Mouse (Mus musculus) kidney, adult 2 months (tissue): ENCODE measurements around the gene Htr2b. TPM values are rescaled to one million over a fixed set of nuclear protein-coding genes. Genes with fewer than 3 reads are reported as not detected.

Source experiments
- DNase-seq: peaks from one replicate; pipeline ENCODE4 v3.0.0; 2021
- H3K27ac ChIP-seq: fragments of 200-500 bp; 2 replicates; pipeline ENCODE4 v1.5.1; 2012; ENCODE audit warnings: low read depth, low read length, control low read depth, inconsistent platforms; ENCODE audit not compliant: insufficient read depth
- H3K27me3 ChIP-seq: fragments of 200-500 bp; replicated peaks from 2 replicates; pipeline ENCODE4 v1.6.1; 2012; ENCODE audit warnings: mild to moderate bottlenecking, moderate library complexity, low read length, inconsistent platforms; ENCODE audit not compliant: control insufficient read depth, insufficient read depth
- H3K36me3 ChIP-seq: fragments of 200-500 bp; 2 replicates; pipeline ENCODE4 v1.6.1; 2012; ENCODE audit warnings: mild to moderate bottlenecking, moderate library complexity, low read length, inconsistent platforms; ENCODE audit not compliant: control insufficient read depth, insufficient read depth
- H3K4me1 ChIP-seq: fragments of 200-500 bp; 2 replicates; pipeline ENCODE4 v1.6.1; 2011; ENCODE audit warnings: low read length; ENCODE audit not compliant: control insufficient read depth, insufficient read depth
- H3K4me3 ChIP-seq: fragments of 200-500 bp; 2 replicates; pipeline ENCODE4 v1.5.1; 2011; ENCODE audit warnings: mild to moderate bottlenecking, low read depth, low read length, control low read depth; ENCODE audit not compliant: insufficient read depth
- CTCF ChIP-seq: fragments of 200-500 bp; conservative IDR thresholded peaks from 2 replicates; pipeline ENCODE4 v1.5.1; 2011; ENCODE audit warnings: low read depth, mild to moderate bottlenecking, control low read depth, low read length, moderate library complexity, mixed read lengths; ENCODE audit not compliant: insufficient read depth, insufficient read length
- POLR2A ChIP-seq: fragments of 200-500 bp; IDR thresholded peaks from one replicate; pipeline ENCODE4 v1.6.1; 2011; ENCODE audit warnings: low read depth, low read length, control low read depth
- WGBS: fragments of 180-500 bp; shearing (Covaris S2); methylation state at CpG from one replicate; pipeline ENCODE4 v1.1.7; 2018; 5-methylcytosine and 5-hydroxymethylcytosine counted together
- polyA plus RNA-seq: library from polyadenylated mRNA; depleted of rRNA; stranded (reverse); fragments of >200 nt; gene quantifications from 2 replicates; pipeline ENCODE4 v1.2.3, GENCODE M21; 2012; rRNA removed

The Htr2b gene
- 0.33 and 0.71 TPM in 2 replicates for polyA plus RNA-seq

DNA sequence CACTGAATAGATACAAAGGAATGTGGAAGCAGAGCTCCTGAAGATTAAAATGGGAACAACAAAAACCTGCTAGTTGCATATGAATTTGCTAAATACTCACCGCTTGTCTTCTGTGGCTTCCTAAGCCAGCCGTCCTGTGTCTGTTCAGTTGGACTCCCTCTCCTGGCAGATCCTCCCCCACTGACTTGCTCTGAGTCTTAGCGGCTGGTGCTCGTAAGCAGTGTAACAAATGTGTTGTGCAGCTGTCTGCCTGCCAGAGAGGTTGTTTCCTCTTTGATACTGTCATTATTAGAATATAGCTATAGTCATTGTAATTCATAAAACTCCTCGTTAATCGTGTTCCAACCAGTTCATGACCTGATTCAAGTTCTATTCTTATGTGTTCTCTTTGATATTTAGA lies at the start of gene Htr2b:
Gene Htr2b, minus strand, starts transcription at position 192 of the 400 bp plus-strand sequence.
- Histone ChIP-seq H3K36me3 (peaks cover 1% of the 10 kb centered on the region; the same call in 1 of the 2 replicates), H3K4me1 (no peaks in the 10 kb centered on the region), H3K27ac (no peak within 1 kb of the TSS), H3K27me3 (no peaks in the 10 kb centered on the region), H3K4me3 (no peak within 1 kb of the TSS)
- TF ChIP-seq POLR2A, result no peak
- TF ChIP-seq CTCF, result no peak
- 38% methylated on average over 6 of the region's 6 CpGs for WGBS
- DNase-seq, result peak; percentile 35

DNA sequence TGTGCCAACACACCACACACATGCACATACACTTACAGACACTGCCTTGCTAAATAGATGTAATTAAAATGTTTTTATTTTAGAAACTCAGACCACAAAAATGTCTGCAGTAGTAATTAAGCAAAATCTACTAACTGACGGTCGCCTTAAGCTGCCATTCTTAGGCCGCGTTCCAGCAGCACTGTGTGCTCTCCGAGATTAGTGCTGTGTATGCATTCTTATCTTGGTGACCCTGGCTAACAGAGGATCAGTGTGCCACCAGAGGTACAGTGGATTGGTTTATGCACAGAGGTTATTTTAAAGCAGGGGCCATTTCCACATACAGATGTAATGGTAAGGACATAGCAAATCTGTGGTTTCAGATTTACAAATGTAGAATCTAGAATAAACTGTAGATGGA lies 49.3 kb upstream of the Htr2b start:
- Histone ChIP-seq H3K4me3 (no peak overlapping the region), H3K27ac (no peak overlapping the region), H3K27me3 (no peaks in the 10 kb centered on the region), H3K36me3 (no peaks in the 10 kb centered on the region; the same call in 1 of the 2 replicates), H3K4me1 (no peaks in the 10 kb centered on the region)
- no peak for DNase-seq
- WGBS, result 90% methylated on average over 5 of the region's 5 CpGs
- TF ChIP-seq CTCF (no peak), POLR2A (no peak)

DNA sequence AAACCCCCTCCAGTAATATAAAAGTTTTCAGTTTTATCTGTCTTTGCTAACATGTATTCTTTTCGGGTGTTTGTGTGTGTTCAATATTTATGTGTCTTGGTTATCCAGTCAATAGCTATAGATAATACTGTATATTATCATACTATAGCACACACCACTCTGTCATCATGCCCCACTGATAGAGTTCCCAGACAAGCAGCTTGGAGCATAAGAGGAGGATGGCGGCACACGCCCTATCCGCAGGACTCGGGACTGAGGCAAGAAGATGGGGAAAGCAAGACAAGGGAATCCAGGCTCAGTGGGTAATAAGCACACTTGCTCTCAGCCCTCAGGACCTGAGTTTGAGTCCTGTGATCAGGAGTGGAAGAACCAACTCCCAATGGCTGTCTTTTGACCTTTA lies 48.7 kb upstream of the Htr2b start:
- no peaks in the 10 kb centered on the region; the same call in 1 of the 2 replicates for H3K36me3 ChIP-seq
- H3K4me3 ChIP-seq, result no peak overlapping the region
- WGBS, result 96% methylated on average over 5 of the region's 5 CpGs
- no peaks in the 10 kb centered on the region; the same call in 1 of the 2 replicates for H3K4me1 ChIP-seq
- no peak for DNase-seq
- H3K27me3 ChIP-seq, result no peaks in the 10 kb centered on the region
- H3K27ac ChIP-seq, result no peak overlapping the region
- TF ChIP-seq CTCF (no peak), POLR2A (no peak)

DNA sequence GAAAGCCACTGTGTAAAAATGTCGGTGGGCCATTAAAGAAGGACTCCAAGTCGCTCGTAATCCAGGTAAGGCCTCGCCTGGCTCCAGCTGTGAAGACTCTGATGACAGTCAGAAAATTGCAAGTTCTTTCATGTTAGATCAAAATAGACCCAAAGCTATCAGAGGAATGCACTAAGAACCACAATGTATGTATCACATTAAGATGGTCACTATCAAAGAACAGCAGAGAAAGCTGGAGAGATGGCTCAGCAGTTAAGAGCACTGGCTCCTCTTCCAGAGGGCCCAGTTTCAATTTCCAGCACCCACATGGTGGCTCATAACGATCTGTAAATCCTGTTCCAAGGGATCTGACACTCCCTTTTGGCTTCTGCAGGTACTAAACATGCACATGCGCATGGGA lies 48.3 kb upstream of the Htr2b start:
- WGBS, result 94% methylated on average over 6 of the region's 6 CpGs
- H3K27ac ChIP-seq, result no peak overlapping the region
- H3K27me3 ChIP-seq, result no peaks in the 10 kb centered on the region
- no peak overlapping the region for H3K4me3 ChIP-seq
- no peaks in the 10 kb centered on the region; the same call in 1 of the 2 replicates for H3K36me3 ChIP-seq
- no peak for DNase-seq
- H3K4me1 ChIP-seq, result peaks cover 4% of the 10 kb centered on the region; the same call in 1 of the 2 replicates
- TF ChIP-seq POLR2A (no peak), CTCF (no peak)

DNA sequence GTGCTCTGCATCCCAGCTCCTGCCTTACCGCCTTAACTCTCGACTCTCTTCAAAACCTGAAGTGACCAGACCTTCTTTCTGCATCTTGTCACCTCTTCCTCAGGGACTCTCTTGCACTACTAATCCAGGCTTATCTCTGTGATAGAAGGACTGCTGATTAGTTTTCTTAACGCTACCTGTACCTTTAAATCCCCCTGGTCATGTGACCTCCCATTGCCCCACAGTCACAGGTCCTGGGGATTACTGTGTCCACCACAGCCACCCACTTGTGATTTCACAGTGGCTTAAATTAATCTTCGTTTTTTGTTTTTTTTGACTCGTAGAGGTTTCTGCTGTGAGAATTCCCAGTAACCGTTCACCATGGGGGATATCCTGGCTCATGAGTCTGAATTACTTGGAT lies 44.8 kb upstream of the Htr2b start:
- no peaks in the 10 kb centered on the region for H3K36me3 ChIP-seq
- 93% methylated on average over 6 of the region's 6 CpGs for WGBS
- no peaks in the 10 kb centered on the region for H3K27me3 ChIP-seq
- H3K4me1 ChIP-seq, result peaks cover 4% of the 10 kb centered on the region; the same call in 1 of the 2 replicates
- no peak for DNase-seq
- no peak overlapping the region for H3K4me3 ChIP-seq
- TF ChIP-seq POLR2A, result no peak
- no peak for TF ChIP-seq CTCF
- no peak overlapping the region for H3K27ac ChIP-seq

DNA sequence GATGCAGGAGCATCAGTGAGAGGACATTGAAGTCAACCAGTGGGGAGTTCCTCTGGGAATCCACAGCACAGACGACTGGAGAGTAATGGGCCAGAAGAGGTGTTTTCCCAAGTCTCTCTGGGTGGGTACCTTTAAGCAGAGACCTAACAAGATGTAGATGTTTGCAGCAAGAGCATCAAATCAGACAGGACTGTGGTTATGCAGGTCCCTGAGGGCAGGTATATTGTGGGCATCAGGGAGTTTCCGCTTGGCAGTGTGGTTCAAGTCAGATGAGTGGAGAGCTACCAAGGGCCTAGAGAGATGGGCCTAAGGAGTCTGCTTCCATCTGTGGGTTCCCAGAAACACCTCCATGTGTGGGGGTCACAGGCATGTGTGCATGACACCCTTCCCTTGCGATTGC lies 44.3 kb upstream of the Htr2b start:
- H3K36me3 ChIP-seq, result no peaks in the 10 kb centered on the region
- WGBS, result 83% methylated on average over 3 of the region's 3 CpGs
- no peaks in the 10 kb centered on the region for H3K27me3 ChIP-seq
- no peak for DNase-seq
- TF ChIP-seq POLR2A, result no peak
- TF ChIP-seq CTCF, result no peak
- H3K27ac ChIP-seq, result no peak overlapping the region
- H3K4me1 ChIP-seq, result peaks cover 4% of the 10 kb centered on the region; the same call in 1 of the 2 replicates
- no peak overlapping the region for H3K4me3 ChIP-seq

DNA sequence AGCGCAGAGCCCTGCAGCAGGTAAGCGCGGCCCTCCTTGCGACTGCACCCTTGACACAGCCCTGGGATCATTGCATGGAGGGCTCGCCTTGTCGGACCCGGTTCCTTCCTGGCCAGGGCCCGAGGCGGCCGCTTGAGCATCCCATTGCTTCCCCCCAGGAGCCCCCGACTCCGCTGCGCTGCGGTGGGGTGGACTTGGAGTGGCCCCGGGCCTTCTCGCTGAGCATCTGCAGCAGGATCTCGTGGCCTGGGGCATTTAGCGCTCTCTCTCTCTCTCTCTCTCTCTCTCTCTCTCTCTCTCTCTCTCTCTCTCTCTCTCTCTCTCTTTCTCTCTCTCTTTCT lies 43.0 kb upstream of the Htr2b start:
- no peaks in the 10 kb centered on the region for H3K27me3 ChIP-seq
- H3K27ac ChIP-seq, result no peak overlapping the region
- WGBS, result under 1% methylated on average over 18 of the region's 18 CpGs
- TF ChIP-seq CTCF (no peak), POLR2A (no peak)
- peak overlapping the region; percentile 46 for H3K4me3 ChIP-seq
- H3K36me3 ChIP-seq, result no peaks in the 10 kb centered on the region
- H3K4me1 ChIP-seq, result peaks cover 4% of the 10 kb centered on the region; the same call in 1 of the 2 replicates
- no peak for DNase-seq

DNA sequence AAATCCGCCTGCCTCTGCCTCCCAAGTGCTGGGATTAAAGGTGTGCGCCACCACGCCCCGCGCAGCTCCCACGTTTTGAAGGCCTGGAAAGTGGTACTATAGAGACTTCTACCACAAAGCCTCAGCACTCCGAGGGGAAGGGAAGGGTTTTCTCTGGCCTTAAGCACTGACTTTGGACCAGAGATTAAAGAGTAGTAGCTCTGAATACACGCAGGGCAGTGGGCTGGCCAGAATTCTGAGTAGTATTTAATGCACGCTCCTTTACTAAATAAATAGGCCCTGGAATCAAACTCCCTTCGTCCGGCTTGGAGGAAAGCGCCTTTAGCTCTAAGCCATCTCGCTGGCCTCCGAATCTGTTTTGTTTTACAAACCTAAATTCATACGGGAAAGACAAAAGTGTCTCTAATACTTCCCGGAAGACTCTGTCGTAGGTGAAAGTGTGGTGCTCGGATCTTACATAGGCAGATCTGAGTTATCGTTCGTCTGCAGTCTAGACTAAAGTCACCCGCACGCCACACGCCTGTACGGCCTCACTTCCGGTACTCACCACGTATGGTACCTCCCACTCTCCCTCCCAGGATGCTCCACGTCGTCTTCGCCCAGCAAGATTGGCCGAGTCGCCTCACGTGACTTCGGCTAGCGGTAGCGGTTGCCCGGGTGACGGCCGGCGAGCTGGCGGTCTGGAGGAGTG lies 42.5 kb upstream of the Htr2b start, which contains the start of gene Armc9:
Gene Armc9, plus strand, starts transcription at position 648 of the 691 bp plus-strand sequence.
- Histone ChIP-seq H3K36me3 (no peaks in the 10 kb centered on the region), H3K4me3 (peak within 1 kb of the TSS; percentile 46), H3K27ac (peak within 1 kb of the TSS; percentile 36; the same call in 1 of the 2 replicates), H3K27me3 (no peaks in the 10 kb centered on the region), H3K4me1 (peaks cover 4% of the 10 kb centered on the region; the same call in 1 of the 2 replicates)
- peak; percentile 98 for DNase-seq
- 3% methylated on average over 40 of the region's 40 CpGs for WGBS
- TF ChIP-seq CTCF (0 out of 2 replicates have a peak, but pooled peaks have one; percentile 0), POLR2A (peak; percentile 96)
